Mouse (Mus musculus) cerebellum, adult 2 months (tissue): Measurements from ENCODE around the gene Prmt2.

Experiments used
- CTCF ChIP-seq: fragments of 200-500 bp; IDR thresholded peaks from 2 replicates; pipeline ENCODE4 v1.5.1; 2011; ENCODE audit warnings: low read depth, mild to moderate bottlenecking, control low read depth, low read length, moderate library complexity, borderline replicate concordance; ENCODE audit not compliant: insufficient read depth
- POLR2A ChIP-seq: fragments of 200-500 bp; IDR thresholded peaks from 2 replicates; pipeline ENCODE4 v1.6.1; 2011; ENCODE audit warnings: low read length, control low read depth, borderline replicate concordance; ENCODE audit not compliant: insufficient read depth

DNA sequence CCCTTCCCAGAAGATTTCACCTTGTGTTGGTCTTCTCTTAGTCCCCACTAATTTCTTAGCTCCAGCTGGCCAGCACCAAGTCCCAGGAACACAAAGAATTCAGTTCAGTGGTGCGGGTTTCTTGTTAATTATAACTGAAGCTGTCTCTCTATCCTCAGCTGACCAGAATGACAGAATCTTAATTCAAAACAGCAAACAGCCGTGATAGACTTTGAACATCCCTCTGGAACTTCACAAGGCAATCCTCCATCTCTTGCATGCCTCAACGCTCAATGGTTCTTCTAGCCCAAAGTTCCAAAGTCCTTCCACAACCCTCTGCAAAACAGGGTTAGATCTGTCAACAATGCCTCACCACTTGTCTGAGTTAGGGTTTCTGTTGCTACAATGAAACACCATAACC, 36.2 kb downstream of the Prmt2 start:
- no peak for TF ChIP-seq POLR2A
- TF ChIP-seq CTCF, result no peak
